11 mouse cellular contexts compared by ENCODE assay signal in genomic region chr3:115529918-115530317, GRCm38 (mm10).
DNase-seq lines count a peak whose midpoint lies in the region; TF ChIP-seq lines count a peak whose summit lies in the region.
"Had no signal": no experiment of that assay in that cellular context is flagged by ENCODE, and none has a peak within 500 bp of the region (broad histone marks: within the 10 kb centered on the region; RNA-seq: fewer than 3 reads in every experiment).

No protein-coding gene starts in this region.

- no peak overlapping the region for H3K27ac ChIP-seq in left cerebral cortex, adult 2 months
- H3K27ac ChIP-seq: embryonic facial prominence, embryonic 13.5 days; hindbrain, embryonic 15.5 days; lung, embryonic 15.5 days had no signal

- no peak overlapping the region for H3K4me3 ChIP-seq in left cerebral cortex, adult 2 months
- H3K4me3 ChIP-seq: embryonic facial prominence, embryonic 13.5 days; hindbrain, embryonic 15.5 days; lung, embryonic 15.5 days had no signal

- intact Hi-C loops in left cerebral cortex, adult 2 months (cut with DNase I) = loop anchor here (1.0 to 2.0 kb wide), 2 partner anchors 86 to 113 kb away; no protein-coding TSS in a partner anchor
- intact Hi-C loops in left cerebral cortex, postnatal 10 days (cut with DNase I) = loop anchor here (5.0 kb wide), 1 partner anchor 112 kb away; no protein-coding TSS in a partner anchor
- intact Hi-C loops in left cerebral cortex, postnatal 4 days (cut with DNase I) = no loop called here

- TF ChIP-seq CTCF in left cerebral cortex, adult 2 months (IDR thresholded peaks at IDR 0.05) = peak; percentile 55

- peak; percentile 7 for DNase-seq in cerebellum, adult 8-10 months
- DNase-seq in cerebellum, adult 11 months = no peak
- peak; percentile 17 for DNase-seq in left cerebral cortex, adult 2 months (ENCODE audit: extremely low spot score in 1 of 2, low spot score in 2 of 2)
- DNase-seq in left cerebral cortex, postnatal 10 days (ENCODE audit: extremely low spot score in 1 of 2, low spot score in 2 of 2) = no peak
- peak; percentile 43 for DNase-seq in NIH3T3 (ENCODE audit: low read depth)
- peak; percentile 27 for DNase-seq in left cerebral cortex, postnatal 4 days
- no peak for DNase-seq in ovary, postnatal 14 days (ENCODE audit: low spot score)
- no peak for DNase-seq in thymus, postnatal 0 days (ENCODE audit: low spot score)

Comparison
In these comparisons a context has a peak if more than half of its experiments do, and no peak if none do; other contexts are left out.
1. DNase-seq: peak in cerebellum, adult 8-10 months (single experiment), left cerebral cortex, adult 2 months (2 of 2), NIH3T3 (single experiment) and left cerebral cortex, postnatal 4 days (single experiment); none in cerebellum, adult 11 months (single experiment), left cerebral cortex, postnatal 10 days (0 of 2), ovary, postnatal 14 days (single experiment) and thymus, postnatal 0 days (single experiment).